Mouse (Mus musculus) spleen, adult 2 months (tissue): ENCODE measurements around the gene Btnl9. TPM values are rescaled to one million over a fixed set of nuclear protein-coding genes. Genes with fewer than 3 reads are reported as not detected.
"Not testable (repeated sequence)": the region's sequence is repeated elsewhere in the genome, so short reads cannot be mapped to it uniquely, and the experiment has no call there.

Experiments
- DNase-seq, 2 experiments: peaks; one replicate each; pipeline versions ENCODE4 v3.0.0 to v3.0.0-alpha.2; 2012 to 2021; ENCODE audit warnings: low spot score in 2 of 2, low read depth in 1 of 2
- H3K27ac ChIP-seq: fragments of 200-500 bp; 2 replicates; pipeline ENCODE4 v1.5.1; 2012; ENCODE audit warnings: low read length, inconsistent platforms; ENCODE audit not compliant: insufficient read depth
- H3K27me3 ChIP-seq: fragments of 200-500 bp; 2 replicates; pipeline ENCODE4 v1.6.1; 2012; ENCODE audit warnings: mild to moderate bottlenecking, moderate library complexity, low read length, inconsistent platforms; ENCODE audit not compliant: control insufficient read depth, insufficient read depth
- H3K36me3 ChIP-seq: fragments of 200-500 bp; 2 replicates; pipeline ENCODE4 v1.6.1; 2012; ENCODE audit warnings: mild to moderate bottlenecking, low read length, inconsistent platforms; ENCODE audit not compliant: control insufficient read depth, insufficient read depth
- H3K4me1 ChIP-seq: fragments of 200-500 bp; 2 replicates; pipeline ENCODE4 v1.6.1; 2011; ENCODE audit warnings: inconsistent platforms; ENCODE audit not compliant: control insufficient read depth, insufficient read depth, insufficient read length
- H3K4me3 ChIP-seq: fragments of 200-500 bp; 2 replicates; pipeline ENCODE4 v1.5.1; 2011; ENCODE audit warnings: mild to moderate bottlenecking, inconsistent platforms; ENCODE audit not compliant: insufficient read depth, insufficient read length; ENCODE audit errors: extremely low read depth
- CTCF ChIP-seq: fragments of 200-500 bp; IDR thresholded peaks from 2 replicates; pipeline ENCODE4 v1.5.1; 2011; ENCODE audit warnings: mild to moderate bottlenecking, inconsistent platforms; ENCODE audit not compliant: insufficient read depth, insufficient read length, insufficient replicate concordance; ENCODE audit errors: extremely low read depth
- POLR2A ChIP-seq: fragments of 200-500 bp; IDR thresholded peaks from 2 replicates; pipeline ENCODE4 v1.6.1; 2011; ENCODE audit warnings: low read depth, low read length, inconsistent platforms
- WGBS: fragments of 180-500 bp; shearing (Covaris S2); methylation state at CpG from one replicate; pipeline ENCODE4 v1.1.7; 2018; 5-methylcytosine and 5-hydroxymethylcytosine counted together
- polyA plus RNA-seq: library from polyadenylated mRNA; depleted of rRNA; stranded (reverse); fragments of >200 nt; gene quantifications from 2 replicates; pipeline ENCODE4 v1.2.3, GENCODE M21; 2012

Btnl9 gene
- polyA plus RNA-seq, 1 experiment: 3.9 TPM

DNA sequence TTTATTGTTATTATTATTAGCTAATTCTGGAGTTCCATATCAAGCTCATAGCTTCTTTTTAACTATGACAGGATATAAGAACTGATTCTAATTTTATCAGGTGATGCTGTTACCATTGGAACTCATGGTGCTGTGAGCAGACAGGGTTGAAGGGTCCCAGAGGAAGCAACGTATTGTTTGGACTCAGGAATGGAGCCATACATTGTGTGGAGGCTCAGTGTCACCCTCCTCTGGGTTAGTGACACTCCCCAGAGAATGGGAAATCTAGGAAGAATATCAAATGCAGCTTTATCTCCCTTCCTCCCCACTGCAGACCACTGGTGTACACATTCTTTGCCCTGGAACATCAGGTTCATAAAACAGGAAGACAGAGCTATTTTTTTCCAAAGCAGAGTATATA, 3.8 kb downstream of the Btnl9 start:
- WGBS: 69% methylated on average over 1 of the region's 1 CpGs
- TF ChIP-seq POLR2A (no peak), CTCF (no peak)
- Histone ChIP-seq H3K4me3 (no peak overlapping the region), H3K4me1 (no peaks in the 10 kb centered on the region), H3K27ac (no peak overlapping the region), H3K36me3 (no peaks in the 10 kb centered on the region), H3K27me3 (no peaks in the 10 kb centered on the region)
- DNase-seq: no peak

- DNase-seq, H3K4me1 ChIP-seq, H3K27ac ChIP-seq, H3K27me3 ChIP-seq, H3K4me3 ChIP-seq, H3K36me3 ChIP-seq: not testable (repeated sequence)
- 79% methylated on average over 4 of the region's 4 CpGs for WGBS
Observed at GRCm38 (mm10) chr11:49176047-49176779, 10.7 kb downstream of the Btnl9 start.

DNA sequence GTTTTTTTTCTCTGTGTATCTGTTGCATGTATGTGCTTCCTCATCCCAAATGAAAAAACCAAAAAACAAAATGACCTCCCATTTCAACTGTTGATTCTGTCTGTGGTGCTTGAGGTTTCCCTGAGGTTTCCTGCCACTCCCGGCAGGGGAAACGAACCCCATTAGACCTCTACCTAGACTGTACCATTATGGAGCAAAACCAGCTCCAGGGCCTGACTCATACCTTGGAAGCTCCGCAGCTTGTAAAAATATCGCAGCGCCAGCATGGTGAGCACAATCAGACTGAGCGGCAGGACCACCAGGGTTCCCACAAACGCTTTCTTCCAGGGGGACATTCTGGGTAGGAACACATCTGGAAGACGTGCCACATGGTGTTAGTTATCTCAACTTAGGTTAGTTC, 11.6 kb downstream of the Btnl9 start:
- Histone ChIP-seq H3K27me3 (no peaks in the 10 kb centered on the region), H3K4me3 (no peak overlapping the region), H3K27ac (no peak overlapping the region), H3K36me3 (no peaks in the 10 kb centered on the region), H3K4me1 (no peaks in the 10 kb centered on the region)
- no peak for TF ChIP-seq POLR2A
- TF ChIP-seq CTCF: no peak
- DNase-seq: no peak
- 12% methylated on average over 8 of the region's 8 CpGs for WGBS

GRCm38 (mm10) chr11:49170576-49170975, 16.4 kb downstream of the Btnl9 start:
- Histone ChIP-seq H3K36me3 (no peaks in the 10 kb centered on the region), H3K4me1 (no peaks in the 10 kb centered on the region), H3K27ac (no peak overlapping the region), H3K4me3 (no peak overlapping the region), H3K27me3 (peaks cover 3% of the 10 kb centered on the region; the same call in 1 of the 2 replicates)
- TF ChIP-seq CTCF: no peak
- TF ChIP-seq POLR2A: no peak
- WGBS: 45% methylated on average over 4 of the region's 4 CpGs
- DNase-seq: no peak

DNA sequence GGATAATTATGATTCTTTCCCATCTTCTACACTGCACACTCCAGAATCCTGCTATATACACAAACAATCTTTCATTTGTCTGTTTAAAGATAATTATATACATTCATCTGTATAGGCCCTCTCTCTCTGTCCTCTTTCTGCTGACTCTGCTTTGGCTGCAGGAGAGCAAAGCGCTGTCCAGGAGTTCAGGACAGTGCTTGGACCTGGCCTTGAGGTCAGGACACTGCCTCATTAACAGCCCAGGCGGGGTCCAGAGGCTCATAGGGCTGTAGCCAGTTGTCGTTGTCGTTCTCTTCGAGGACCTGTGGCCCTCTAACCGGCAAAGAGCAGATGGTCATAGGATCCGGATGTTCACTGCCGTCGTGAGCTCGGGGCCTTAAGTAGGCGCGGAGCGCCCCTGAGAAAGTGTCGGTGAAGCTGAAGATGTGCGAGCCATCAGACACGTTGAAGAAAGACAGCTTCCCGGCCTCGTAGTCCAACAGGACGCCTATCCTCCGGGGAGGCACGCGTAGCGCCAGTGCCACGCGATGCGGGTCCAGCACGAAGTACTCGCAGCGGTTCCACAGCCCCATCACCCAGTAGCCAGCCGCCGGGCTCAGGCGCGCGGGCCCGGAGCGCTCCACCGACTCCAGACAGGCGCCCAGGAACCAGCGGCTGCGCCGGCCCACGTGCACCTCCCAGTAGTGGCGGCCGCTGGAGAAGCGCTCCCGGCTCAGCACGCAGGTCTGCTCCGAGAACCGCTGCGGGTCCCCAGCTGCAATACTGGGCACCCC, 17.9 kb downstream of the Btnl9 start:
- Histone ChIP-seq H3K4me3 (no peak overlapping the region), H3K27me3 (peaks cover 3% of the 10 kb centered on the region; the same call in 1 of the 2 replicates), H3K36me3 (no peaks in the 10 kb centered on the region), H3K27ac (no peak overlapping the region), H3K4me1 (no peaks in the 10 kb centered on the region)
- no peak for TF ChIP-seq CTCF
- TF ChIP-seq POLR2A: no peak
- WGBS: 36% methylated on average over 50 of the region's 50 CpGs
- DNase-seq: no peak

- 87% methylated on average over 2 of the region's 2 CpGs for WGBS
Observed at GRCm38 (mm10) chr11:49156821-49157814, 29.8 kb downstream of the Btnl9 start.

More at GRCm38 (mm10) chr11:49156821-49157814, 29.8 kb downstream of the Btnl9 start:
- Histone ChIP-seq H3K27me3 (no peaks in the 10 kb centered on the region), H3K27ac (no peak overlapping the region), H3K4me3 (no peak overlapping the region), H3K36me3 (no peaks in the 10 kb centered on the region), H3K4me1 (no peaks in the 10 kb centered on the region)
- DNase-seq: no peak
- TF ChIP-seq POLR2A (no peak), CTCF (no peak)
